Mouse (Mus musculus) liver, postnatal 0 days (tissue): ENCODE measurements around the gene Zfhx3. TPM values are rescaled to one million over a fixed set of nuclear protein-coding genes. Genes with fewer than 3 reads are reported as not detected.

Experiments
- ATAC-seq: fragments of 200-750 bp; cut with Nextera tagmentation; 2 replicates; pipeline ENCODE4 v1.8.0; 2017; ENCODE audit warnings: mild to moderate bottlenecking, moderate library complexity
- DNase-seq: peaks from one replicate; pipeline ENCODE4 v3.0.0-alpha.2; 2016
- H3K27ac ChIP-seq: fragments of 300-500 bp; sonication (generic); 2 replicates; pipeline ENCODE4 v1.5.1; 2014; ENCODE audit warnings: antibody characterized with exemption, moderate library complexity, mild to moderate bottlenecking, low read depth
- H3K27me3 ChIP-seq: fragments of 300-500 bp; sonication (generic); 2 replicates; pipeline ENCODE4 v1.6.1; 2014; ENCODE audit warnings: low read length, control low read depth, mixed read lengths; ENCODE audit not compliant: insufficient read depth
- H3K36me3 ChIP-seq: fragments of 300-500 bp; sonication (generic); replicated peaks from 2 replicates; pipeline ENCODE4 v1.6.1; 2014; ENCODE audit warnings: mild to moderate bottlenecking, control low read depth, low read length, moderate library complexity, mixed read lengths; ENCODE audit not compliant: insufficient read depth
- H3K4me1 ChIP-seq: fragments of 300-500 bp; sonication (generic); 2 replicates; pipeline ENCODE4 v1.6.1; 2014; ENCODE audit warnings: antibody characterized with exemption, mild to moderate bottlenecking, control low read depth; ENCODE audit not compliant: insufficient read depth
- H3K4me2 ChIP-seq: fragments of 300-500 bp; sonication (generic); 2 replicates; pipeline ENCODE4 v1.6.1; 2014; ENCODE audit warnings: low read depth, mild to moderate bottlenecking, low read length, moderate library complexity, mixed read lengths
- H3K4me3 ChIP-seq: fragments of 300-500 bp; sonication (generic); 2 replicates; pipeline ENCODE4 v1.5.1; 2014; ENCODE audit warnings: low read depth, low read length
- H3K9ac ChIP-seq: fragments of 300-500 bp; sonication (generic); replicated peaks from 2 replicates; pipeline ENCODE4 v1.6.1; 2014; ENCODE audit warnings: mild to moderate bottlenecking, moderate library complexity
- H3K9me3 ChIP-seq: fragments of 300-500 bp; sonication (generic); 2 replicates; pipeline ENCODE4 v1.6.1; 2016; ENCODE audit warnings: mild to moderate bottlenecking, control low read depth, low read length, mixed read lengths
- CTCF ChIP-seq: sonication (generic); IDR thresholded peaks from 2 replicates; pipeline ENCODE4 v1.5.1; 2016; ENCODE audit warnings: antibody characterized with exemption, low read depth
- EP300 ChIP-seq: IDR thresholded peaks from 2 replicates; pipeline ENCODE4 v1.6.1; 2016; ENCODE audit warnings: antibody characterized with exemption, low read depth, mild to moderate bottlenecking
- WGBS: fragments of 180-500 bp; shearing (Covaris S2); extraction: QIAGEN DNeasy Blood & Tissue Kit; methylation state at CpG from one replicate; pipeline ENCODE4 v1.1.7; 2014; ENCODE audit not compliant: insufficient replicate concordance; 5-methylcytosine and 5-hydroxymethylcytosine counted together
- polyA plus RNA-seq: library from polyadenylated mRNA; unstranded; fragments of >200 nt; fragmentation: Nextera tagmentation; extraction: Ambion mirVana; gene quantifications from 2 replicates; pipeline ENCODE4 v1.2.1, GENCODE M21; 2015

The Zfhx3 gene
- polyA plus RNA-seq, 1 experiment from 2014 or later = 1.2 TPM

DNA sequence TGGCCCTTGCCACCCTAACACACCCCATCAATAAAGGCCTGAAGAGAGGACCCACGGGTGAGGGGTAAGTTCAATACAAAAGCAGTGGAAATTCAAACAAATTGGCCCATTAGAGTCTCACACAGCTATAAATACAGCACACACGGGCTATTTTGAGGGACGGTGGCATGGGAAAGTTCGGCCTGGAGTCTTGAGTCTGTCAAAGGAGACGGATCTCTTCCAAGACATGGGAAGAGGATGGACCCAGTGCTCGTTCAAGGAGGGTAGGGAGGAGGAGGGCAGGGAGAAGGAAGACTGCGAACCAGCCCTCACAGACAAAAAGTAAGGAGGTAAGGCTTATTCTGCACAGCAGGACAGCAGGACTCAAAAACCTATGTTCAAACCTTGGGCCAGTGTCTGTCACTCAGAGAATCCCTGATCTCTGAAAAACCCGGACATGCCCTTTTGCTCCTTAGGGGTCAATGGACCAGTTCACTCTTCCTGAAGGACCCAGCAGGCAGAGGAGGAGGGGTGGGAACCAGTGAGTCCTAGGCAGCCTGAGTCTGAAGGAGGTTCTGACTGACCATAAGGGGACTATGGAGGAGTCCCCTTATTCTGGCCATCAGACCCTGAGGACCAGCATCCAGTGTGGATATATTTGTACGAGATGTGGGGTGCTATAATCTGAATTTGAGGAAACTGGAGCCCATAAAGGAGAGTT lies 652.1 kb downstream of the Zfhx3 start:
- H3K9ac ChIP-seq = no peak overlapping the region
- no peaks in the 10 kb centered on the region for H3K9me3 ChIP-seq
- ATAC-seq (no peak), DNase-seq (no peak)
- H3K4me2 ChIP-seq = no peak overlapping the region
- 72% methylated on average over 9 of the region's 9 CpGs for WGBS
- no peaks in the 10 kb centered on the region for H3K36me3 ChIP-seq
- no peak overlapping the region for H3K4me3 ChIP-seq
- peaks cover 6% of the 10 kb centered on the region for H3K4me1 ChIP-seq
- no peaks in the 10 kb centered on the region for H3K27me3 ChIP-seq
- H3K27ac ChIP-seq = no peak overlapping the region
- TF ChIP-seq CTCF (no peak), EP300 (no peak)

DNA sequence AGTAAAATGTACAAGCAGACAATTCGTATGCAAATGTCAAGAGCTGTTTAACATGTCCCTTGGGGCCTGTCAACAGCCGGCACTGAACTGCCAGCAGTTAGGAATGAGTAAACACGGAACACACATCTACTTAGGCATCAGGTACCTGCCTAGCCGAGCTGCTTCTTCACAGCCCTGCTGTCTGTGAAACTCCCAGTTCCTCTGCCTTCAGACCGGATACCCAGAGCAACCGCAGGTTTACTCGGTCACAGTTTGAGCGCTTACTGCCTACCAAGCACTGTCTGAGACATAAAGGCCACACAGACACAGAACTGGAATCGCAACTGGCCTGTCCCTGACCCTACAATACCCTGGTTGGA lies 652.6 kb downstream of the Zfhx3 start:
- Histone ChIP-seq H3K4me2 (no peak overlapping the region), H3K4me1 (peaks cover 8% of the 10 kb centered on the region), H3K9me3 (no peaks in the 10 kb centered on the region), H3K9ac (no peak overlapping the region), H3K36me3 (no peaks in the 10 kb centered on the region), H3K27ac (no peak overlapping the region), H3K27me3 (no peaks in the 10 kb centered on the region), H3K4me3 (no peak overlapping the region)
- TF ChIP-seq EP300 (no peak), CTCF (no peak)
- ATAC-seq = peak; percentile 48
- WGBS = 52% methylated on average over 9 of the region's 9 CpGs
- no peak for DNase-seq

DNA sequence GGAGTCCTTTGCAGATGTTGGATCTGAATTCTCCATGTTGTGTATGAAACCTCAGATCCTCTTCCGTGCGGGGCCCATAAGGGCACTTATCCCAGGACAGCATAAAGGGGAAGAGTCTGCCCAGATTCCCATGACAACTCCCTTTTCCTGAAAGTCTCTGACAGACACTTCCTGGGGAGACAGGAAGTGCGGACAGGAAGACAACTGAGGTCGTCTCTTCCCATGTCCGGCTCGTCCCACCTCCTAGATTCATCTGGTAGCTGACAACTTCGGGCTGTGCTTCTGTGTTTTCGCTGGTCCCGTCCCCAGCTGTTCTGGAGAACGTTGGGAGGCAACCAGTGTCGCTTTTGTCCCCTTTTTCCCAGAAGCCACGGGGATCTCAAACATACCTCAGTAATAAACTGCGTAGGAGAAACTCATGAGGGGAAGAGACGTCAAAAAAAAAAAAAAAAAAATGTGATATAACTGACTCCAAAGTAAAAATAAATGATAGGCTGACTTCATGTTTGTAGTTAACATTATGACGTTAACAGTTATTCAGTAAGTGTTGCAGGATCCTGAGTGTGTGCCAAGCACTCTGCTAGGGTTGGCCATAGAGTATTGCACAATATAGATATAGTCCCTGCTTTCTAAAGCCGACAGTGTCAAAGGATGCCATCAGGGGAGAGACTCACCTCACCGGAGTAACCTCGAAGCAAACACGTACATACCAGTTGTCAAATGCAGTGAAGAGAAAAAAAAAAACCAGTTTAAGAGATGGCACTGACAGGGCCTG lies 653.5 kb downstream of the Zfhx3 start:
- ATAC-seq = peak; percentile 68
- WGBS = 51% methylated on average over 19 of the region's 19 CpGs

DNA sequence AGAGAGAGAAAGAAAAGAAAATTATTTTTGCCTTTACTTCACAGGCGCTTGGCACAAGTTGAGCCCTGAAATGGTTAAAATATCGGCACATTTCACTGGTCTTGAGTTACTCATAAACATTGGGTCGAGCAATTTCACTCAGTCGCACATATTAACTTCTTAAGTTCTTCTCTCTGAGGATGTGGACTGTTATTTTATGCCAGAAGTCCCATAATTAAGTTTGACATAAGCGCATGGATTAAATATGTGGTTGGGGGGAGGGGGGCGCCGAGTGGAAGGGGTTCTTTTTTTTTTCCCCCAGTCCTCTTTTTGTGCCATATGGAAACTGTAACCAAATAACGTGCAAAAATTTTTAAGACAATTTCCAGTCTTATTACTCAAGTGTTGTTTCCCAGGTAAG lies 656.6 kb downstream of the Zfhx3 start:
- ATAC-seq = no peak
- TF ChIP-seq EP300 (no peak), CTCF (no peak)
- no peak overlapping the region for H3K4me2 ChIP-seq
- no peaks in the 10 kb centered on the region for H3K27me3 ChIP-seq
- H3K9me3 ChIP-seq = no peaks in the 10 kb centered on the region
- H3K36me3 ChIP-seq = no peaks in the 10 kb centered on the region
- H3K4me1 ChIP-seq = peaks cover 8% of the 10 kb centered on the region
- DNase-seq = no peak
- H3K4me3 ChIP-seq = no peak overlapping the region
- 74% methylated on average over 8 of the region's 8 CpGs for WGBS
- H3K9ac ChIP-seq = no peak overlapping the region
- no peak overlapping the region for H3K27ac ChIP-seq

More for the DNA sequence above, 653.5 kb downstream of the Zfhx3 start:
- Histone ChIP-seq H3K9ac (no peak overlapping the region), H3K36me3 (no peaks in the 10 kb centered on the region), H3K4me1 (peaks cover 8% of the 10 kb centered on the region), H3K27ac (peak overlapping the region; percentile 39; the same call in 1 of the 2 replicates), H3K4me3 (no peak overlapping the region), H3K27me3 (no peaks in the 10 kb centered on the region), H3K9me3 (no peaks in the 10 kb centered on the region), H3K4me2 (peak overlapping the region; percentile 24; the same call in 1 of the 2 replicates)
- TF ChIP-seq EP300 (no peak), CTCF (no peak)
- DNase-seq = no peak

DNA sequence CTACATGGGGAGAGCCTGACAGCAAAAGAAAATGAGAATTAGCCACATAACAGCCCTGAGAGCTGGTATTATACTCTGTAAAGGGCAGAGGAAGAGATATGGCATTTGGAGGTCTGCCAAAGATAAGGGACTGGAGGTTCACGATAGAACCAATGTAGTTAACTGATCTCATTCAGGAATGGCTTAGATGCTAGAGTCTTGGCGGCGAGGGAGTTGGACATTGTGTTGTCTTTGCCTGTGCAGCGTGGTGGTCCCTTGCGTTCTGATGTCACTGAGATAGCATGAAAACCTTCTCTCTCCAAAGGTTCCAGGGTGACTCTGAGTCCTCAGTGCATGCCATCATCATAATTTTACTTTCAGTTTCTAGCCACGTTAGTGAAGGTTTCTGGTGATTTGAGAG lies 657.1 kb downstream of the Zfhx3 start:
- Histone ChIP-seq H3K36me3 (no peaks in the 10 kb centered on the region), H3K27me3 (no peaks in the 10 kb centered on the region), H3K4me3 (no peak overlapping the region), H3K4me1 (peaks cover 8% of the 10 kb centered on the region), H3K27ac (no peak overlapping the region), H3K9ac (0 out of 2 replicates have a peak overlapping the region, but pooled peaks have one; percentile 1), H3K4me2 (peak overlapping the region; percentile 47), H3K9me3 (no peaks in the 10 kb centered on the region)
- TF ChIP-seq CTCF = no peak
- peak; percentile 44; the same call in 1 of the 2 replicates for TF ChIP-seq EP300
- WGBS = 45% methylated on average over 6 of the region's 6 CpGs
- DNase-seq (no peak), ATAC-seq (no peak)

DNA sequence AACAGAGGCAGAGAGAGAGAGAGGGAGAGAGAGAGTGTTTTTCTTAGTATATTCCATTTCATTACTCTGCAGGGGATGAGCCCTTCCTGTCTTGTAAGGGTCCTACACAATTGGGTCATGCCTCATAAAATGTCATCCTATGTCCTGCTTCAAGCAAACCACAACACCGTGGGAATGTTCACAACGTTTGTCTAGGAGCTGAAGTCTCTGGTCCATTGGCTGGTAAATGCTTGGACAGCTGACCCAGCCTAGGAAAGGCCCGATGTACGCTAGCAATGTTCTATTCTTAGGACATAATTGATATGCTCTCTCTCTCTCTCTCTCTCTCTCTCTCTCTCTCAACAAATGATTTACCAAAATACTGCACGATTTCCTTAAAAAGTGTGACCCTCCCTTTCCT lies 666.2 kb downstream of the Zfhx3 start:
- DNase-seq = no peak
- Histone ChIP-seq H3K4me3 (no peak overlapping the region), H3K27ac (no peak overlapping the region), H3K27me3 (no peaks in the 10 kb centered on the region), H3K36me3 (no peaks in the 10 kb centered on the region), H3K4me1 (peaks cover 10% of the 10 kb centered on the region), H3K9ac (no peak overlapping the region), H3K9me3 (no peaks in the 10 kb centered on the region), H3K4me2 (no peak overlapping the region)
- no peak for ATAC-seq
- WGBS = 60% methylated on average over 5 of the region's 5 CpGs
- TF ChIP-seq CTCF = no peak
- no peak for TF ChIP-seq EP300
